Mouse (Mus musculus) gastrocnemius, postnatal 14 days (tissue): Measurements from ENCODE around the gene Zfp287. TPM values are rescaled to one million over a fixed set of nuclear protein-coding genes. Genes with fewer than 3 reads are reported as not detected.

Experiments
- DNase-seq: peaks from one replicate; pipeline ENCODE4 v3.0.0; 2021; ENCODE audit warnings: mixed read lengths
- intact Hi-C: fragments of 180-260 bp; cut with DNase I; formaldehyde crosslinking; loops from one replicate; pipeline ENCODE4 v1.15.1; 2025; ENCODE audit warnings: low total_unique reads
- total RNA-seq, 2 experiments: library from RNA; stranded (reverse); gene quantifications; 2 replicates each; pipeline ENCODE4 v1.2.3; 2021

The Zfp287 gene
- total RNA-seq, 2 experiments from 2014 or later, result 1.7 TPM

- intact Hi-C loops, result no loop called here
- DNase-seq, result no peak
Measured at GRCm38 (mm10) chr11:62710657-62711056, 21.0 kb downstream of the Zfp287 start.

- no peak for DNase-seq
- intact Hi-C loops, result no loop called here
Measured at GRCm38 (mm10) chr11:62708252-62708651, 23.5 kb downstream of the Zfp287 start.

- DNase-seq, result no peak
- intact Hi-C loops, result no loop called here
Measured at GRCm38 (mm10) chr11:62706141-62706540, 25.6 kb downstream of the Zfp287 start.

- intact Hi-C loops, result no loop called here
- no peak for DNase-seq
Measured at GRCm38 (mm10) chr11:62701218-62701617, 30.5 kb downstream of the Zfp287 start.

- DNase-seq, result no peak
- intact Hi-C loops, result no loop called here
Measured at GRCm38 (mm10) chr11:62699749-62700148, 32.0 kb downstream of the Zfp287 start.

- intact Hi-C loops, result no loop called here
- DNase-seq, result no peak
Measured at GRCm38 (mm10) chr11:62695126-62695525, 36.6 kb downstream of the Zfp287 start.

GRCm38 (mm10) chr11:62693299-62694184 is 38.2 kb downstream of the Zfp287 start:
- DNase-seq, result peak; percentile 19
- intact Hi-C loops, result no loop called here

GRCm38 (mm10) chr11:62691592-62691991 is 40.1 kb downstream of the Zfp287 start:
- intact Hi-C loops, result no loop called here

GRCm38 (mm10) chr11:62679954-62680353 is 51.8 kb downstream of the Zfp287 start:
- no peak for DNase-seq
- intact Hi-C loops, result no loop called here

More at GRCm38 (mm10) chr11:62691592-62691991, 40.1 kb downstream of the Zfp287 start:
- no peak for DNase-seq

- DNase-seq, result no peak
- intact Hi-C loops, result no loop called here
Measured at GRCm38 (mm10) chr11:62678778-62679354, 52.8 kb downstream of the Zfp287 start.

- no peak for DNase-seq
- intact Hi-C loops, result no loop called here
Measured at GRCm38 (mm10) chr11:62676290-62676596, 55.5 kb downstream of the Zfp287 start.

- intact Hi-C loops, result loop anchor here (2.0 kb wide), 1 partner anchor 63 kb away; no protein-coding TSS in a partner anchor
- peak; percentile 59 for DNase-seq
Measured at GRCm38 (mm10) chr11:62675480-62676289, 56.0 kb downstream of the Zfp287 start.

GRCm38 (mm10) chr11:62670006-62670405 is 61.7 kb downstream of the Zfp287 start:
- DNase-seq, result no peak

GRCm38 (mm10) chr11:62669471-62669870 is 62.2 kb downstream of the Zfp287 start:
- DNase-seq, result no peak
- intact Hi-C loops, result no loop called here

More at GRCm38 (mm10) chr11:62670006-62670405, 61.7 kb downstream of the Zfp287 start:
- intact Hi-C loops, result no loop called here

GRCm38 (mm10) chr11:62668986-62669385 is 62.7 kb downstream of the Zfp287 start:
- intact Hi-C loops, result no loop called here
- DNase-seq, result no peak

GRCm38 (mm10) chr11:62664250-62664649 is 67.5 kb downstream of the Zfp287 start:
- intact Hi-C loops, result no loop called here
- DNase-seq, result no peak

GRCm38 (mm10) chr11:62660885-62661284 is 70.8 kb downstream of the Zfp287 start:
- no peak for DNase-seq
- intact Hi-C loops, result no loop called here

GRCm38 (mm10) chr11:62652080-62652479 is 79.6 kb downstream of the Zfp287 start:
- intact Hi-C loops, result no loop called here
- no peak for DNase-seq

- intact Hi-C loops, result no loop called here
- no peak for DNase-seq
Measured at GRCm38 (mm10) chr11:62651563-62651962, 80.1 kb downstream of the Zfp287 start.
